Mouse (Mus musculus) Patski (cell line): ENCODE measurements around the gene Insm1. TPM values are rescaled to one million over a fixed set of nuclear protein-coding genes. Genes with fewer than 3 reads are reported as not detected.

Source experiments
- ATAC-seq: fragments of 100-300 bp; one replicate; pipeline ENCODE4 v1.8.0; 2021
- CTCF ChIA-PET: fragments of 350-600 bp; sonication (Branson Sonifier 250); formaldehyde crosslinking; loops from one replicate; lab custom pipeline; 2022; ENCODE audit warnings: inconsistent platforms; lab: Charles Lee
- POLR2A ChIA-PET: fragments of 350-600 bp; sonication (Branson Sonifier 250); formaldehyde crosslinking; loops from one replicate; lab custom pipeline; 2022; ENCODE audit warnings: antibody characterized with exemption, inconsistent platforms; lab: Charles Lee
- DNase-seq: peaks from one replicate; pipeline ENCODE4 v3.0.0-alpha.2; 2011; ENCODE audit warnings: low read depth, low spot score
- H3K27me3 ChIP-seq: fragments of 371-371 bp; one replicate; pipeline ENCODE4 v1.5.1; 2021
- CTCF ChIP-seq: fragments of 100-300 bp; IDR thresholded peaks from one replicate; pipeline ENCODE4 v1.5.1; 2021
- in situ Hi-C: fragments of 300-500 bp; cut with MboI; formaldehyde crosslinking; loops from 3 replicates; pipeline ENCODE4 v1.11.1; 2018; ENCODE audit warnings: low pct_unique_long_range_greater_than_20kb, mixed read lengths
- polyA plus RNA-seq: library from polyadenylated mRNA; unstranded; gene quantifications from one replicate; pipeline ENCODE4 v1.2.3, GENCODE M21; 2021

Gene Insm1
- polyA plus RNA-seq, 1 experiment from 2014 or later, result not detected

DNA sequence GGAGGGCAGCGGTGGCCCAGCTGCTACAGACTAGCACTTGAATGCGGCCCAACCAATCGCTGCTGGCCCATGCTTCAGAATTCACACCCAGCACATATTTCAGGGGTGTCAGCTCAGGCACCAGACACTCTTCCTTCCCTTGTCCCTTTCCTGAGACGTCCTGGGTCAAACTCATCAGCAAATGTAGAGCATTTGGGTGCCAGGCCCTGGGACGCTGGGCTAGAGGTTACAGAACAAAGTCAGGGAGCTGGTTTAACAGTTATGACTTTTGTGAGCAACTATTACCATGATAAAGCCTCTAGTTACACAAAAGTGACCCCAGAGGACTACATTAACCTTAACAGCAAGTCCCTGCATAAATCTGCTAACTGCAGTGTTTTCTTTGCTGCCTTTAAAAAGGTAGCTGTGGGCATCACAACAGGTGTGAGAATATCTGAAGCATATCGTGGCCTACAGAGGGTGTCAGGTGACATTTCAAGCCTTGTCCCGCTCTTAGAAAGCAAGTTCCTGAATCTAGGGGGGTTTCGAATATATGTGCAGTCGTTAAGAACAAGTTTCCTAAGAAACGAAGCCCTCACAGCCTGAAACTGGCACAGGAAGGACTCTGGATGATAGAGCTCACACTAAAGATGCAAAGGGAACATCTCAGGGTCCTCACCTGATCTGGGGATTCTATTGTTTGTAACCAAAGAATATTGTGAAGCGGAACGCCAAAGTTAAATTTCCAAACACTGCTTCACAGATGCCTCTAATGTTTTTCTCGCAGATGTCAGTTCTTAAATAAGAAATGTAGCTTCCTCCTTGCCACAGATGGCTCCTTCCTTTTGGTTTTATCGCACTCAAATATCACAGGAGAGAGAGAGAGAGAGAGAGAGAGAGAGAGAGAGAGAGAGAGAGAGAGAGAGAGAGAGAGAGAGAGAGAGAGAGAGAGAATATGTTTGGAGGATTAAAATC is 5.3 kb upstream of the Insm1 start:
- TF ChIP-seq CTCF, result no peak
- ATAC-seq (no peak), DNase-seq (no peak)
- ChIA-PET POLR2A (no interaction called here), CTCF (interaction anchor here (0.9 to 1.1 kb wide), 2 partner anchors 10 to 267 kb away, joined by 3 to 4 read pairs; no protein-coding TSS in a partner anchor)
- peaks cover 31% of the 10 kb centered on the region for H3K27me3 ChIP-seq
- in situ Hi-C loops, result loop anchor here (10.0 kb wide), 1 partner anchor 262 kb away; no protein-coding TSS in a partner anchor

DNA sequence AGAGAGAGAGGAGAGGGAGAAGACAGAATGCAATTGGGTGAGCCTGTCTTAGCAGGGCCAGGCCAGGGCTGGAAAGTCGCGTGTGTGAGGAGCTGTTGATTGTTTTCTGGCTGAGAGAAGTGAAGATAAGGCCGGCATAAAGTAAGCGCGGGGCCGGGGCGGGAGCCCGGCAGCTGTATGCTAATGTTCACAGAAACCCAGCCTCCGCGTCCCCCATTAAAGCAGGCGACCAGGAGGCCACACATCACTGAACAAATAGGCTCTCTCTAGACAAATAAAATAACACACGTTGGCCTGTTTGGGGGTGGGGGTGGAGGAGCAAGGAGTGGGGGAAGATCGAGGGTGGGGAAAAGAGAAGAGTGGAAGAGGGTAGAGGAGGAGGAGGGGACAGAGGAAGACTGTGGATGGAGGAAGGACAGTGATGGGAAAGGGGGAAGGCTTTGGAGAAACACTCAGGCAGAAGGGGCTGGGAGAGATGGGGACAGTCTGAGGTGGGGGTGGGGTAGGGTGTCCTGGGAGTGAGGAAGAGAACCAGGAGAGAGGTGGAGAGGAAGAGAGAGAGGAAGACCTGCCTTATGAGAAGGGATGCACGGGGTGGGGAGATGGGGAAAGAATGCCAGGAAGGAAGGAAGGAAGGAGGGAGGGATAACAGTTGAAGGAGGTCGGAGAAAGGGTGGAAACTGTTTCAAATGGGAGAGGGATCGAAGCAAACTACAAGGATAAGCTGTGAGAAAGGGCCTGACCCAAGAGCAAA is 4.3 kb upstream of the Insm1 start:
- POLR2A ChIA-PET, result no interaction called here
- H3K27me3 ChIP-seq, result peaks cover 33% of the 10 kb centered on the region
- CTCF ChIA-PET, result no interaction called here
- DNase-seq (no peak), ATAC-seq (no peak)
- no peak for TF ChIP-seq CTCF
- in situ Hi-C loops, result loop anchor here (10.0 kb wide), 1 partner anchor 263 kb away; no protein-coding TSS in a partner anchor

DNA sequence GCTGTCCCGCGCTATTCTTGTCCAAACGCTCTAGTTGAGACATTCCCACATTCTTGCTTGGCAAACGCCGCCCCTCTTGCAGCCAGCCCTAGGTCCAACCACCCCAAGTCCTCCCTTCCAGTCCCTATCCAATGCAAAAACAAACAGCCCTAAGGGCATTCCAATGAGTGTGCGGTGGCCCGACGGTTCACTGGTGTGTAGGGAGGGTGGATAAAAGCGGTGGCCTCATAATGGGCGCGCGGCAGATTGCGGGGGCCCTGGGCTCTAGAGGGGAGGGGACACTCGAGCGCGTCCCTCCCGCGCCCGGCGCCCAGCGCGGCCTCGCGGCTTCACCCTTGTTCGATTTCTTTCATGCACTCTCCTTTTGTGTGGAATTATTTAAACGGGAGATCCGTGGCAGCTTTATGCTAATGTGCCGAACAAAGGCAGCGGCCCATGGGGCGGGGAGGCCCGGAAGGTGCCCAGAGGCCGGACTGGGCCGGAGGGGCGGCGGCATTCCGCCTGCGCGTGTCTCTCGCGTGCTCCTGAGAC is 3.5 kb upstream of the Insm1 start:
- in situ Hi-C loops, result loop anchor here (10.0 kb wide), 1 partner anchor 263 kb away; no protein-coding TSS in a partner anchor
- TF ChIP-seq CTCF, result no peak
- CTCF ChIA-PET, result no interaction called here
- POLR2A ChIA-PET, result no interaction called here
- H3K27me3 ChIP-seq, result peaks cover 33% of the 10 kb centered on the region
- no peak for ATAC-seq
- no peak for DNase-seq

DNA sequence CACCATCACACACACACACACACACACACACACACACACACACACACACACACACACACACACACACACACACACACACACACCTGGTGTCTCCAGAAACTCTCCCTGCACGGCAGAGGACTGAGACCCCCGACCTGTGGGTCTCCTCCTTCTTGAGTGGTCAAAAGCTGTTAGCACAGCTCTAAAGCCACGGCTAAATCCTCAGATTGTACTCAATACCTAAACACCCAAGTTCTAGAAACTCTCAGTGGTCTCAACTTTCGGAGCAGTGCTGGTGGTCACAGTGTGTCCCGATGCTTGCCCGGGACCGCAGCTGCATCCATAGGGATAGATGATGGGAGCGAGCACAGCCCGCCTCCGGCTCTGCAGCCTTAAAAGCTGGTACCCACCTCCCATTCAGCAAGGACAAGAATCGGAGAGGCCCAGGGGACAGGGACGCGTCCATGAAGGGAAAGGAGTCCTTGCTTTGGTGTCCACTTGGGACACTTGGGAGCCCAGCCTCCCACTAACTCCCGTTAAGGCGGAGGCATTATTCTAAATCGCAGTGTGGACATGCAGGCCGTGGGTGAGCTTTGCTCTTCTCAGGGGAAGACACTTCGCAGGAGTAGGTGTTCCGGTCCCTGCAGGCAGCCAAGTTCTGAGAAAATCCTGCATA is 2.7 kb upstream of the Insm1 start:
- DNase-seq, result no peak
- in situ Hi-C loops, result loop anchor here (10.0 kb wide), 1 partner anchor 264 kb away; no protein-coding TSS in a partner anchor
- TF ChIP-seq CTCF, result no peak
- CTCF ChIA-PET, result no interaction called here
- POLR2A ChIA-PET, result no interaction called here
- peaks cover 38% of the 10 kb centered on the region for H3K27me3 ChIP-seq
- no peak for ATAC-seq

DNA sequence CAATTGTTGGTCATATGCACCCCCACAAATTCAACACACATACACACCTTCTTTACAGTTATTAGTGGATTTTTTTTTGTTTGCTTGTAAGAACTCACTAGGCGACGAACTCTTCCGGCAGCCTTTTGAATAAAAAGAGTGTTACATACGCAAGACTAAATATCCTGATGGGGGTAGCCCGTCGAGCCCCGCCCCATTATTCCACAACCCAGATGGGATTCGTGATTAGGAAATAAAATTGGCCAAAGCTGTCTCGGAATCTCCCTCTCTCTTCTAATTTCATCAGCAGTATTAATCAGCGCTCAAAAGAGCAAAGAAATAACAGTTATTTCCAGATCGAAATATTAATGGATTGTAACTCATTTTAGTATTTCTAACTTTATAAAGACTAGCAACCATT is 1.9 kb upstream of the Insm1 start:
- ATAC-seq (no peak), DNase-seq (no peak)
- peaks cover 44% of the 10 kb centered on the region for H3K27me3 ChIP-seq
- no peak for TF ChIP-seq CTCF
- ChIA-PET CTCF (no interaction called here), POLR2A (no interaction called here)
- in situ Hi-C loops, result loop anchor here (10.0 kb wide), 1 partner anchor 265 kb away; no protein-coding TSS in a partner anchor

DNA sequence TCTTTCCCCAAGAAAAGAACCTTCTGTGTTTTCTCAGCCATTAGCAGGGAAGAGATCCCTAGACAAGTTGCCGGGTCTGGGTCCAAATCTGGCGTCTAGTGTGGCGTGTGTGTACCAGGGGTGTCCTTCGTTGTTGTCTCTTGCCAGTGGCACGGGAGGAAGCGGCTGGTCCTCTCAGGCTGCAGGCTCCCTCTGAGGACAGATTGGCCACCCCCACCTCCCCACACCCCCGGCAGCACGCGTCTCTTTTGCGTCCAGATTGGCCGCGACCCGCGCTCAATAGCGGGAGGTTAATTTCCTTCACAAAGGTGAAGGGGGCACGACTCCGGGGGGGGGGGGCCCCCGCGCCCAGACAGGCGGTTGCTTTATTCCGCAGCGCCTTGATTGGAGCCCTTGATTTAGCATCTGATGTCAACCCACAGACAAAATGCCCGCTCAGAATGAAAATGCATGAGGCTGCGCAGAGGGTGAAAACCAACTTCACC is 1.1 kb upstream of the Insm1 start:
- H3K27me3 ChIP-seq, result peaks cover 52% of the 10 kb centered on the region
- no peak for TF ChIP-seq CTCF
- POLR2A ChIA-PET, result no interaction called here
- DNase-seq, result no peak
- in situ Hi-C loops, result no loop called here
- CTCF ChIA-PET, result no interaction called here
- no peak for ATAC-seq

DNA sequence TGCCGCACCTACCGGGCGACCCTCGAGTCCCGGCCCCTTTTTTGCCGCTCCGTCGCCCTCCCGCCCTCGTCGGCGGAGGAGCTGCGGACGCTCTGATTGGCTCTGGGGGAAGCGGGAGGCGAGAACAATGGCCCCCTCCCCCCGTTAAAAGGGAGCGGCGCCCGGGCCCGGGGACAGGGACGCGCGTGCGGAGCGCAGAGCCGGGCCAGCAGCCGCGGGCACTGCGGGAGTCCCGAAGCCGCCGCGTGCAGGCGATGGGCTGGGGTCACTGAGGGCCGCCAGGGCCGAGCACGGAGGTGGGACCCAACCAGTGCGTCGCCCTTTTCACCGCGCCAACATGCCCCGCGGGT is 183 bp downstream of the Insm1 start:
- peaks cover 64% of the 10 kb centered on the region for H3K27me3 ChIP-seq
- ChIA-PET POLR2A (no interaction called here), CTCF (no interaction called here)
- DNase-seq, result no peak
- TF ChIP-seq CTCF, result no peak
- in situ Hi-C loops, result no loop called here
- no peak for ATAC-seq

DNA sequence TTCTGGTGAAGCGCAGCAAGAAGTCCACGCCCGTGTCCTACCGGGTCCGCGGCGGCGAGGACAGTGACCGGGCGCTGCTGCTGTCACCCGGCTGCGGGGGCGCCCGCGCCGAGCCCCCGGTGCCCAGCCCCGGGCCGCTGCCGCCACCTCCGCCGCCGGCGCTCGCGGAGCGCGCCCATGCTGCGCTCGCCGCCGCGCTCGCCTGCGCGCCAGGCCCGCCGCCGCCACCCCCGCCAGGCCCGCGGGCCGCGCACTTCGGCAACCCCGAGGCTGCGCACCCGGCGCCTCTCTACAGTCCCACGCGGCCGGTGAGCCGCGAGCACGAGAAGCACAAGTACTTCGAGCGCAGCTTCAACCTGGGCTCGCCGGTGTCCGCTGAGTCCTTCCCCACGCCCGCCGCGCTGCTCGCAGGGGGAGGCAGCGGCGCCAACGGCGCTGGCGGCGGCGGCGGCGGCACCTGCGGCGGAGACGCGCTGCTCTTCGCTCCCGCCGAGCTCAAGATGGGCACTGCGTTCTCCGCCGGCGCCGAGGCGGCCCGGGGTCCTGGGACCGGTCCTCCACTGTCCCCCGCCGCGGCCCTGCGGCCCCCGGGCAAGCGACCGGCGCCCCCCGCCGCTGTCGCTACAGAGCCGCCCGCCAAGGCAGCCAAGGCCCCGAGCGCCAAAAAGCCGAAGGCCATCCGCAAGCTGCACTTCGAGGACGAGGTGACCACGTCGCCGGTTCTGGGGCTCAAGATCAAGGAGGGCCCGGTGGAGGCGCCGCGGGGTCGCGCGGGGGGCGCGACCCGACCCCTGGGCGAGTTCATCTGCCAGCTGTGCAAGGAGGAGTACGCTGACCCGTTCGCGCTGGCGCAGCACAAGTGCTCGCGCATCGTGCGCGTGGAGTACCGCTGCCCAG is 806 bp downstream of the Insm1 start:
- DNase-seq (no peak), ATAC-seq (peak; percentile 7)
- CTCF ChIA-PET, result no interaction called here
- peaks cover 65% of the 10 kb centered on the region for H3K27me3 ChIP-seq
- in situ Hi-C loops, result no loop called here
- POLR2A ChIA-PET, result no interaction called here
- no peak for TF ChIP-seq CTCF

DNA sequence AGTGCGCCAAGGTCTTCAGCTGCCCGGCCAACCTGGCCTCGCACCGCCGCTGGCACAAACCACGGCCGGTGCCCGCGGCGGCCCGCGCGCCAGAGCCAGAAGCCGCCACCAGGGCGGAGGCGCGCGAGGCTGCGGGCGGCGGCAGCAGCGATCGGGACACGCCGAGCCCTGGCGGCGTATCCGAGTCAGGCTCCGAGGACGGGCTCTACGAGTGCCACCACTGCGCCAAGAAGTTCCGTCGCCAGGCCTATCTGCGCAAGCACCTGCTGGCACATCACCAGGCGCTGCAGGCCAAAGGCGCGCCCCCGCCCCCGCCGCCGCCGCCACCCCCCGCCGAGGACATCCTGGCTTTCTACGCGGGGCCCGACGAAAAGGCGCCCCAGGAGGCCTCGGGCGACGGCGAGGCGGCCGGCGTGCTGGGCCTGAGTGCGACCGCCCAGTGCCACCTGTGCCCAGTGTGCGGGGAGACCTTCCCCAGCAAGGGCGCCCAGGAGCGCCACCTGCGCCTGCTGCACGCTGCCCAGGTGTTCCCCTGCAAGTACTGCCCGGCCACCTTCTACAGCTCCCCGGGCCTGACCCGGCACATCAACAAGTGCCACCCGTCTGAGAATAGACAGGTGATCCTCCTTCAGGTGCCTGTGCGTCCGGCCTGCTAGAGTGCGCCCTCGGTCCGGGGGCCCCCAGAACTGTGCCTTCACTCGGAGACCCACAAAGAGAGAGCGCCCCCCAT is 1.6 kb downstream of the Insm1 start:
- ATAC-seq, result no peak
- no peak for TF ChIP-seq CTCF
- POLR2A ChIA-PET, result no interaction called here

More for the DNA sequence above, 1.6 kb downstream of the Insm1 start:
- no peak for DNase-seq
- H3K27me3 ChIP-seq, result peaks cover 71% of the 10 kb centered on the region
- CTCF ChIA-PET, result no interaction called here
- in situ Hi-C loops, result no loop called here
